Mouse (Mus musculus): ENCODE measurements around the gene Brd1. TPM values are rescaled to one million over a fixed set of nuclear protein-coding genes. Genes with fewer than 3 reads are reported as not detected.

Gene Brd1
- polyA plus RNA-seq, 1 experiment: 35.8 TPM

DNA sequence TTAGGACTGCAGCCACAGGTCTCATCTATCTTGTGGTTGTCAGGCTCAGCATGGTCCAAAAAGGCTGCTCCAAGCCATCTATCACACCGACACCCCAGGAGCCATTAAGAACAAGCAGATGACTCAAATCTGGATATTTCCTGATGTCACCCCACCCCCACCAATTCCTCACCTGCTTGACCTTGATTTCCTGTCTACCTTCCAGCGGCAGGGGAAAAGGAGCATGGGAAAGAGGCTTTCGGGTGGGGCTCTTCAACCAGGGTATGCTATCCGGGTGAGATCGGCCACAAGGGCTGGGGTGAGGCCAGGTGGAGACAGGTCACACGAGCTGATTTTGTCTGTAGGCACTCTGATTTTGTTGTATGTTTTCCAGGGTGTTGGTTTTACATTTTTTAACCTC lies 50.0 kb downstream of the Brd1 start:
- H3K4me1 ChIP-seq (replicated peaks; ENCODE audit: control insufficient read depth, insufficient read depth, low read length): no peaks in the 10 kb centered on the region
- DNase-seq: no peak
- TF ChIP-seq CTCF (IDR thresholded peaks at IDR 0.05; ENCODE audit: borderline replicate concordance, control insufficient read depth, extremely low read depth, insufficient read depth, low read length, poor library complexity) (no peak), POLR2A (IDR thresholded peaks at IDR 0.05; ENCODE audit: control insufficient read depth, extremely low read depth, insufficient read depth, low read length, poor library complexity) (no peak)
- WGBS: 69% methylated on average over 6 of the region's 6 CpGs
- no peaks in the 10 kb centered on the region for H3K27me3 ChIP-seq (ENCODE audit: control insufficient read depth, insufficient read depth, low read length)
- H3K27ac ChIP-seq (ENCODE audit: control insufficient read depth, insufficient read depth, low read length): no peak overlapping the region
- H3K4me3 ChIP-seq (ENCODE audit: control insufficient read depth, insufficient read depth, low read length): no peak overlapping the region
- H3K36me3 ChIP-seq (ENCODE audit: control insufficient read depth, insufficient read depth, low read length): peaks cover 25% of the 10 kb centered on the region

GRCm38 (mm10) chr15:88680931-88681330 lies 53.1 kb downstream of the Brd1 start:
- 53% methylated on average over 5 of the region's 5 CpGs for WGBS
- no peaks in the 10 kb centered on the region; the same call in 1 of the 2 replicates for H3K36me3 ChIP-seq (ENCODE audit: control insufficient read depth, insufficient read depth, low read length)
- H3K27me3 ChIP-seq (ENCODE audit: control insufficient read depth, insufficient read depth, low read length): no peaks in the 10 kb centered on the region
- H3K4me3 ChIP-seq (ENCODE audit: control insufficient read depth, insufficient read depth, low read length): no peak overlapping the region
- no peak overlapping the region for H3K27ac ChIP-seq (ENCODE audit: control insufficient read depth, insufficient read depth, low read length)
- H3K4me1 ChIP-seq (replicated peaks; ENCODE audit: control insufficient read depth, insufficient read depth, low read length): no peaks in the 10 kb centered on the region
- no peak for DNase-seq
- TF ChIP-seq POLR2A (IDR thresholded peaks at IDR 0.05; ENCODE audit: control insufficient read depth, extremely low read depth, insufficient read depth, low read length, poor library complexity) (no peak), CTCF (IDR thresholded peaks at IDR 0.05; ENCODE audit: borderline replicate concordance, control insufficient read depth, extremely low read depth, insufficient read depth, low read length, poor library complexity) (no peak)

DNA sequence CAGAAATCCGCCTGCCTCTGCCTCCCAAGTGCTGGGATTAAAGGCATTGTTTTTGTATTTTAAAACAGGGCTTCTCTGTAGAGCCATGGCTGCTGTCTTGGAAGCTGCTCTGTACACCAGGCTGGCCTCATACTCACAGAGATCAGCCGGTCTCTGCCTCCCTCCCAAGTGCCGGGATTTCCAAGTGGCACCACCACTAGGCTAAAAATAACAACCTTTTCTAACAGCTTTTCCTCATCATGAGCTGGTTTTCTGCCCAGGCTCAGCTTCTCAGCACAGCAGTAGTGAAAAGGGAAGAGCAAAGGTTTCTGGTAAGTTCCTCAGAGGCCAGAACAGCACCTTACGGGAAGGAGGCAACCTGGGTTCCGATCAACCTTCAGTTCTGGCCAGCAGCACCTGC lies 56.5 kb downstream of the Brd1 start:
- Histone ChIP-seq H3K27ac (ENCODE audit: control insufficient read depth, insufficient read depth, low read length) (no peak overlapping the region), H3K27me3 (ENCODE audit: control insufficient read depth, insufficient read depth, low read length) (no peaks in the 10 kb centered on the region), H3K4me1 (replicated peaks; ENCODE audit: control insufficient read depth, insufficient read depth, low read length) (no peaks in the 10 kb centered on the region), H3K4me3 (ENCODE audit: control insufficient read depth, insufficient read depth, low read length) (no peak overlapping the region), H3K36me3 (ENCODE audit: control insufficient read depth, insufficient read depth, low read length) (no peaks in the 10 kb centered on the region)
- 86% methylated on average over 5 of the region's 5 CpGs for WGBS
- DNase-seq: no peak
- TF ChIP-seq CTCF (IDR thresholded peaks at IDR 0.05; ENCODE audit: borderline replicate concordance, control insufficient read depth, extremely low read depth, insufficient read depth, low read length, poor library complexity): no peak
- TF ChIP-seq POLR2A (IDR thresholded peaks at IDR 0.05; ENCODE audit: control insufficient read depth, extremely low read depth, insufficient read depth, low read length, poor library complexity): no peak

DNA sequence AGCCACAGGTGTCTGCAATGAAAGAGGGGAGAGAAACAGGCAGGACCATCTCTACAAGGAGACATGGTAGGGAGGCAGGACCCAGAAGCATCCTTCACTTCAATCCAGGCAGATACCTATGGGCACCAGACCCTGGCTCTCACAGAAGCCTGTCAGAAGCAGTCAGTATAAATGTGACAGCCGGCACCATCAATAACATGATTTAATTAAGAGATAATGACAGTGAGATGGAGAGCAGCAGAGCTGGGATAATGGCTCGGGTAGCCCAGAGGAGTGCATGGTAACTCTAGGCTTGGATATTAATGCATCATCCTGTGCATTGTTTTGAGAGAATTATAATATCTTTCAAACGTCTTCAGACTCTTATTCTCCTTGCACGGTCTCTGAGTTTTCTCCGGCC lies 58.0 kb downstream of the Brd1 start:
- WGBS: 91% methylated on average over 5 of the region's 5 CpGs
- Histone ChIP-seq H3K4me3 (ENCODE audit: control insufficient read depth, insufficient read depth, low read length) (no peak overlapping the region), H3K4me1 (replicated peaks; ENCODE audit: control insufficient read depth, insufficient read depth, low read length) (no peaks in the 10 kb centered on the region), H3K27ac (ENCODE audit: control insufficient read depth, insufficient read depth, low read length) (no peak overlapping the region), H3K36me3 (ENCODE audit: control insufficient read depth, insufficient read depth, low read length) (no peaks in the 10 kb centered on the region), H3K27me3 (ENCODE audit: control insufficient read depth, insufficient read depth, low read length) (no peaks in the 10 kb centered on the region)
- DNase-seq: no peak
- TF ChIP-seq POLR2A (IDR thresholded peaks at IDR 0.05; ENCODE audit: control insufficient read depth, extremely low read depth, insufficient read depth, low read length, poor library complexity) (no peak), CTCF (IDR thresholded peaks at IDR 0.05; ENCODE audit: borderline replicate concordance, control insufficient read depth, extremely low read depth, insufficient read depth, low read length, poor library complexity) (no peak)

DNA sequence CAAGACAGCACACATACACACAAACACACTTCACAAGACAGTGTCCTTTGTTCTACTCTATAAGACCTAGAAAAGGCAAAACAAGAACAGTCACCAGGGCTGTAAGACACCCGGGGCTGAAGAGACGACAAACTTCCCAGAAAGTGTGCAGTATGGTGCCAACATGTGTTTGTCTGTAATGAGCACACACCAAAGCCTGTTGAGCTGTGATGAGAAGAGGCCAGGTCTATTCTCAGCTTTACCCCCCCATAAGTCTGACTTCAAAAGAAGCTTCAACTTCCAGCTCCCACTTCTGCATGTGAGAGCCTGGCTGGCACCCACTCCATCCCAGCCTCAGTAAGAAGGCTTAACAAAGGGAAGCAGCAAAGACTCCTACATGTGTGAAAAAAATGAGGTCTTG lies 65.3 kb downstream of the Brd1 start:
- H3K27ac ChIP-seq (ENCODE audit: control insufficient read depth, insufficient read depth, low read length): no peak overlapping the region
- no peaks in the 10 kb centered on the region for H3K36me3 ChIP-seq (ENCODE audit: control insufficient read depth, insufficient read depth, low read length)
- no peaks in the 10 kb centered on the region for H3K4me1 ChIP-seq (replicated peaks; ENCODE audit: control insufficient read depth, insufficient read depth, low read length)
- WGBS: 90% methylated on average over 2 of the region's 2 CpGs
- no peaks in the 10 kb centered on the region for H3K27me3 ChIP-seq (ENCODE audit: control insufficient read depth, insufficient read depth, low read length)
- DNase-seq: no peak
- no peak overlapping the region for H3K4me3 ChIP-seq (ENCODE audit: control insufficient read depth, insufficient read depth, low read length)
- TF ChIP-seq CTCF (IDR thresholded peaks at IDR 0.05; ENCODE audit: borderline replicate concordance, control insufficient read depth, extremely low read depth, insufficient read depth, low read length, poor library complexity): no peak
- no peak for TF ChIP-seq POLR2A (IDR thresholded peaks at IDR 0.05; ENCODE audit: control insufficient read depth, extremely low read depth, insufficient read depth, low read length, poor library complexity)

- 87% methylated on average over 3 of the region's 3 CpGs for WGBS
- no peak for TF ChIP-seq CTCF (IDR thresholded peaks at IDR 0.05; ENCODE audit: borderline replicate concordance, control insufficient read depth, extremely low read depth, insufficient read depth, low read length, poor library complexity)
- no peak for TF ChIP-seq POLR2A (IDR thresholded peaks at IDR 0.05; ENCODE audit: control insufficient read depth, extremely low read depth, insufficient read depth, low read length, poor library complexity)
- DNase-seq: no peak
- Histone ChIP-seq H3K27ac (ENCODE audit: control insufficient read depth, insufficient read depth, low read length) (no peak overlapping the region), H3K4me3 (ENCODE audit: control insufficient read depth, insufficient read depth, low read length) (no peak overlapping the region), H3K27me3 (ENCODE audit: control insufficient read depth, insufficient read depth, low read length) (no peaks in the 10 kb centered on the region), H3K36me3 (ENCODE audit: control insufficient read depth, insufficient read depth, low read length) (no peaks in the 10 kb centered on the region), H3K4me1 (replicated peaks; ENCODE audit: control insufficient read depth, insufficient read depth, low read length) (no peaks in the 10 kb centered on the region)
Measured at GRCm38 (mm10) chr15:88667653-88668052, 66.4 kb downstream of the Brd1 start.

- DNase-seq: no peak
- WGBS: 85% methylated on average over 4 of the region's 4 CpGs
- H3K27ac ChIP-seq (ENCODE audit: control insufficient read depth, insufficient read depth, low read length): no peak overlapping the region
- H3K27me3 ChIP-seq (ENCODE audit: control insufficient read depth, insufficient read depth, low read length): no peaks in the 10 kb centered on the region
- no peaks in the 10 kb centered on the region for H3K36me3 ChIP-seq (ENCODE audit: control insufficient read depth, insufficient read depth, low read length)
- no peak for TF ChIP-seq CTCF (IDR thresholded peaks at IDR 0.05; ENCODE audit: borderline replicate concordance, control insufficient read depth, extremely low read depth, insufficient read depth, low read length, poor library complexity)
- H3K4me3 ChIP-seq (ENCODE audit: control insufficient read depth, insufficient read depth, low read length): no peak overlapping the region
- no peaks in the 10 kb centered on the region for H3K4me1 ChIP-seq (replicated peaks; ENCODE audit: control insufficient read depth, insufficient read depth, low read length)
Measured at GRCm38 (mm10) chr15:88665846-88666245, 68.2 kb downstream of the Brd1 start.

Data from thymus, adult 2 months (tissue).